Mouse (Mus musculus): ENCODE results near the gene Prl2c1. TPM values are rescaled to one million over a fixed set of nuclear protein-coding genes. Genes with fewer than 3 reads are reported as not detected.
"Not testable (repeated sequence)": the region's sequence is repeated elsewhere in the genome, so short reads cannot be mapped to it uniquely, and the experiment has no call there.

Prl2c1 gene
- total RNA-seq (2014; rRNA removed; ENCODE audit: low replicate concordance): not detected in 2 replicates
- not detected in 2 replicates for polyA plus RNA-seq (2015; fragmentation: Nextera tagmentation; extraction: Ambion mirVana)

DNA sequence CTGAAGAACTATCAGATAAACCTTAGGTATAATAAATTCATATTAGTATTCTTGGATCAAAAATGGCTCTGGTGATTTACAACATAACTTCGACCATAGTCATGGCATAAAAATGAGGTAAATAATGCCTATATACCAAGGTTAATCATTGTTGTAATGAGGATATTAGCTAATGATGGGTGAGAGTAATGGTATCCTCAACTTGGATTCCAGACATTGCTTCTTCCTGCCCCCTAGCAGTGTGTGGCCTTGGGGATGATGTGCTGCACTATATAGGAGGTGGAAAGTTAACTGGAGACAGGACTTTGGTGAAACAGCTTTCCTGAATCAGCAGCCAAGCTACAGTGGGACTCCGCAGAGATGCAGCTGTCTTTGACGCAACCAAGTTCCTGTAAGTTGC, at the start of gene Prl2c1:
Prl2c1 (plus strand) TSS at position 301 of the 400 bp plus-strand sequence.
- ATAC-seq (ENCODE audit: insufficient read depth, low read depth) (no peak), DNase-seq (ENCODE audit: low spot score) (no peak)
- Histone ChIP-seq H3K27me3 (ENCODE audit: control insufficient read depth, insufficient read depth, low read length) (no peaks in the 10 kb centered on the region), H3K4me2 (ENCODE audit: low read depth, low read length) (no peak within 1 kb of the TSS), H3K4me3 (ENCODE audit: low read depth, low read length) (no peak within 1 kb of the TSS), H3K27ac (ENCODE audit: low read depth) (no peak within 1 kb of the TSS), H3K4me1 (ENCODE audit: control insufficient read depth, insufficient read depth) (no peaks in the 10 kb centered on the region), H3K36me3 (replicated peaks; ENCODE audit: control insufficient read depth, insufficient read depth, low read length) (no peaks in the 10 kb centered on the region), H3K9me3 (replicated peaks; ENCODE audit: control insufficient read depth, low read length) (no peaks in the 10 kb centered on the region), H3K9ac (replicated peaks; ENCODE audit: low read depth, low read length) (no peak within 1 kb of the TSS)
- TF ChIP-seq EP300 (IDR thresholded peaks at IDR 0.05; ENCODE audit: low read depth): no peak
- no peak for TF ChIP-seq CTCF (IDR thresholded peaks at IDR 0.05; ENCODE audit: low read depth)
- 80% methylated on average over 3 of the region's 3 CpGs for WGBS

DNA sequence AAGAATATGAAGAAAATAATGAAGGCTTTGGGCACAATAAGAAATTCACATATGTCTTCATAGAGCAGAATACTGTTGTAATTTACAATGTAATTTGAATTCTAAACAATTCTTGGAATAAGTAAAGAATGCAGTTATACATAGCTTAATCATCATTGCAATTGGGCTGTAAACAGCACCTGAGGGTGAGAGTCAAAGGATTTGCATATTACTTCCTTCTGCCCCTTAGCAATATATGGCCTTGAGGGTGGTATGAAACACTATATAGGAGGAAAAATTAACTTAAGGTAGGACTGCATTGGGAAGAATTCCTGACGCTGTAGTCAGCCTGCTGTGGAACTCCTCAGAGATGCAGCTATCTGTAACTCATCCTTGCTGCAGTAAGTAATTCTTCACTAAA, 47.8 kb upstream of the Prl2c1 start, which contains the start of gene Prl2a1:
Prl2a1 (plus strand) TSS at position 301 of the 400 bp plus-strand sequence.
- ATAC-seq (ENCODE audit: insufficient read depth, low read depth) (no peak), DNase-seq (ENCODE audit: low spot score) (no peak)
- Histone ChIP-seq H3K4me1 (ENCODE audit: control insufficient read depth, insufficient read depth) (no peaks in the 10 kb centered on the region), H3K36me3 (replicated peaks; ENCODE audit: control insufficient read depth, insufficient read depth, low read length) (no peaks in the 10 kb centered on the region), H3K4me2 (ENCODE audit: low read depth, low read length) (no peak within 1 kb of the TSS), H3K27ac (ENCODE audit: low read depth) (no peak within 1 kb of the TSS), H3K9ac (replicated peaks; ENCODE audit: low read depth, low read length) (no peak within 1 kb of the TSS), H3K27me3 (ENCODE audit: control insufficient read depth, insufficient read depth, low read length) (no peaks in the 10 kb centered on the region), H3K4me3 (ENCODE audit: low read depth, low read length) (no peak within 1 kb of the TSS), H3K9me3 (replicated peaks; ENCODE audit: control insufficient read depth, low read length) (no peaks in the 10 kb centered on the region)
- TF ChIP-seq EP300 (IDR thresholded peaks at IDR 0.05; ENCODE audit: low read depth) (no peak), CTCF (IDR thresholded peaks at IDR 0.05; ENCODE audit: low read depth) (no peak)
- 75% methylated on average over 1 of the region's 1 CpGs for WGBS

DNA sequence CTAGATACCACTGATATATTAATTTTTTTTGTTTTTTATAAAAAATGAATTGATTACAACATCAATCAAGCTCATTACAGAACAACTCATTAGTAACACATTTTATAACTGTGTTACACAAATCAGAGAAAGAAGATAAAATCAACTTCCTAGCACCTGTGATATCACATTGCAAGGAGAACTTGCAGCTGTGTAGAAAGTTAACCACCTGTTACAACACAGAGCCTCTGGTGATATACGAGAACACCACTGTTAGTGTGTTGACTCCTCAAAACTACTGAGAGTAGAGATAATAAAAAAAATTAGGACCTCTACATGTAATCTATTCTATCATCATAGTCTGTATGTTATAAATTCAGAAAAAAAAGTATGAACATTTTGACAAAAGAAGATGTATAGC, 46.4 kb upstream of the Prl2c1 start:
- WGBS: 70% methylated on average over 1 of the region's 1 CpGs
- H3K4me2 ChIP-seq (ENCODE audit: low read depth, low read length): no peak overlapping the region
- H3K4me1 ChIP-seq (ENCODE audit: control insufficient read depth, insufficient read depth): no peaks in the 10 kb centered on the region
- no peaks in the 10 kb centered on the region for H3K9me3 ChIP-seq (replicated peaks; ENCODE audit: control insufficient read depth, low read length)
- H3K4me3 ChIP-seq (ENCODE audit: low read depth, low read length): no peak overlapping the region
- ATAC-seq (ENCODE audit: insufficient read depth, low read depth) (no peak), DNase-seq (ENCODE audit: low spot score) (no peak)
- H3K27me3 ChIP-seq (ENCODE audit: control insufficient read depth, insufficient read depth, low read length): no peaks in the 10 kb centered on the region
- H3K27ac ChIP-seq (ENCODE audit: low read depth): no peak overlapping the region
- TF ChIP-seq EP300 (IDR thresholded peaks at IDR 0.05; ENCODE audit: low read depth): no peak
- no peaks in the 10 kb centered on the region for H3K36me3 ChIP-seq (replicated peaks; ENCODE audit: control insufficient read depth, insufficient read depth, low read length)
- H3K9ac ChIP-seq (replicated peaks; ENCODE audit: low read depth, low read length): no peak overlapping the region

DNA sequence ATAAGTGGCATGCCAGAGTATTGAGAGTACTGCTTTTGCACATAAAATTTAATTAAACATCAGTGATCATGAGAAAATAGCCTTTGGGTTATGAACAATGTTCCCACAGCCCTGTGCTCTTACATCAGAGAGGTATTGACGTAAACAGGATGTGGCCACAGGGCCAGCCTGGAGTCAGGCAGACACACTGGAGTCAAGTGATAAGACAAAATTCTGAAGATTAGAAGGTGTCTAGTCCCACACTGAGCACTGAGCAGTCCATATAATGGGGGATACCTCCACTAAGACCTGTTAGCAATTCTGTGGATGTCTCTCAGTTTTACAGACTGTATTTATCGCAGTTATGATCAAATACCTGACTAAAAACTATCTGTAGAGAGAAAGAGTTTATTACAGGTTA, 55.1 kb downstream of the Prl2c1 start:
- H3K36me3 ChIP-seq (replicated peaks; ENCODE audit: control insufficient read depth, insufficient read depth, low read length); H3K9me3 ChIP-seq (replicated peaks; ENCODE audit: control insufficient read depth, low read length); H3K27me3 ChIP-seq (ENCODE audit: control insufficient read depth, insufficient read depth, low read length); ATAC-seq (ENCODE audit: insufficient read depth, low read depth); H3K27ac ChIP-seq (ENCODE audit: low read depth); H3K9ac ChIP-seq (replicated peaks; ENCODE audit: low read depth, low read length); H3K4me1 ChIP-seq (ENCODE audit: control insufficient read depth, insufficient read depth); H3K4me2 ChIP-seq (ENCODE audit: low read depth, low read length); DNase-seq (ENCODE audit: low spot score); H3K4me3 ChIP-seq (ENCODE audit: low read depth, low read length): not testable (repeated sequence)
- 83% methylated on average over 2 of the region's 2 CpGs for whole genome bisulfite sequencing

Other genes with a start within 250 kb of the Prl2c1 start
- gene Prl7b1, start 238.8 kb upstream of the Prl2c1 start, total RNA-seq (2014; rRNA removed; ENCODE audit: low replicate concordance): not detected in 2 replicates
- gene Prl7b1, start 238.8 kb upstream of the Prl2c1 start, polyA plus RNA-seq (2015; fragmentation: Nextera tagmentation; extraction: Ambion mirVana): not detected in 2 replicates
- not detected in 2 replicates for gene Prl7a1, start 206.8 kb upstream of the Prl2c1 start, total RNA-seq (2014; rRNA removed; ENCODE audit: low replicate concordance)
- gene Prl7a1, start 206.8 kb upstream of the Prl2c1 start, polyA plus RNA-seq (2015; fragmentation: Nextera tagmentation; extraction: Ambion mirVana): not detected in 2 replicates
- not detected in 2 replicates for gene Prl7a2, start 181.3 kb upstream of the Prl2c1 start, total RNA-seq (2014; rRNA removed; ENCODE audit: low replicate concordance)
- gene Prl7a2, start 181.3 kb upstream of the Prl2c1 start, polyA plus RNA-seq (2015; fragmentation: Nextera tagmentation; extraction: Ambion mirVana): not detected in 2 replicates
- gene Prl7d1, start 132.6 kb upstream of the Prl2c1 start, total RNA-seq (2014; rRNA removed; ENCODE audit: low replicate concordance): not detected in 2 replicates
- gene Prl7d1, start 132.6 kb upstream of the Prl2c1 start, polyA plus RNA-seq (2015; fragmentation: Nextera tagmentation; extraction: Ambion mirVana): not detected in 2 replicates
- gene Prl7c1, start 68.5 kb upstream of the Prl2c1 start, total RNA-seq (2014; rRNA removed; ENCODE audit: low replicate concordance): not detected in 2 replicates
- not detected in 2 replicates for gene Prl7c1, start 68.5 kb upstream of the Prl2c1 start, polyA plus RNA-seq (2015; fragmentation: Nextera tagmentation; extraction: Ambion mirVana)
- gene Prl2a1, start 47.7 kb upstream of the Prl2c1 start, total RNA-seq (2014; rRNA removed; ENCODE audit: low replicate concordance): not detected in 2 replicates
- gene Prl2a1, start 47.7 kb upstream of the Prl2c1 start, polyA plus RNA-seq (2015; fragmentation: Nextera tagmentation; extraction: Ambion mirVana): not detected in 2 replicates
- gene Prl4a1, start 166.9 kb downstream of the Prl2c1 start, total RNA-seq (2014; rRNA removed; ENCODE audit: low replicate concordance): not detected in 2 replicates
- gene Prl4a1, start 166.9 kb downstream of the Prl2c1 start, polyA plus RNA-seq (2015; fragmentation: Nextera tagmentation; extraction: Ambion mirVana): not detected in 2 replicates

Data from heart, postnatal 0 days (tissue).